Mouse (Mus musculus) E14TG2a.4 (cell line): ENCODE data around the gene Zc3hav1.

Experiments
- H3K27me3 ChIP-seq: 2 replicates; pipeline ENCODE4 v1.6.1; 2014; ENCODE audit warnings: low read length, control low read depth; ENCODE audit not compliant: insufficient read depth
- H3K36me3 ChIP-seq: 2 replicates; pipeline ENCODE4 v1.6.1; 2014; ENCODE audit warnings: low read length, control low read depth; ENCODE audit not compliant: insufficient read depth
- H3K4me1 ChIP-seq: replicated peaks from 2 replicates; pipeline ENCODE4 v1.6.1; 2014; ENCODE audit warnings: low read depth, low read length, control low read depth
- H3K4me3 ChIP-seq: replicated peaks from 2 replicates; pipeline ENCODE4 v1.5.1; 2014; ENCODE audit warnings: mild to moderate bottlenecking, low read length
- H3K9me3 ChIP-seq: 2 replicates; pipeline ENCODE4 v1.6.1; 2014; ENCODE audit warnings: low read length, control low read depth
- CTCF ChIP-seq: conservative IDR thresholded peaks from 2 replicates; pipeline ENCODE4 v1.5.1; 2014; ENCODE audit warnings: low read length
- NANOG ChIP-seq: IDR thresholded peaks from 2 replicates; pipeline ENCODE4 v1.6.1; 2014; ENCODE audit warnings: borderline replicate concordance, low read length, mixed read lengths
- POU5F1 ChIP-seq: IDR thresholded peaks from 2 replicates; pipeline ENCODE4 v1.6.1; 2014; ENCODE audit warnings: low read length, borderline replicate concordance

The Zc3hav1 gene

DNA sequence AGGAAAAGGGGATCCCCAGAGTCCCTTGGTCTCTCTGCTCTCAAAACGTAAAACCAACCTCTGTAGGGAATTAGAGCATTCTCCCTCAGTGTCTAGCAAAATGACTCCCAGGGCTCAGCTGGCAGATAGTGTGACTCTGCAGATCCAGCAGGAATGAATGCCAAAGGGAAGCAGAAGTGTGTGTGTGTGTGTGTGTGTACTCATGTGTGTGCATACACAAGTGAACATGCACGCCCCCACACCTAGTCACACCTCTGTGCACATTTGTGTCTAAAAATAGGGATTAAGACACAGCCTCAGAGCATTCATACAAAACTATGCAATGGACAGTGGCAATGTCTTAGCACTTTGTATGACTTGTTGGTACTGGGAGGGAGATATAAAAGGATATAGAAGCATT lies 98.6 kb downstream of the Zc3hav1 start:
- peaks cover 32% of the 10 kb centered on the region for H3K4me1 ChIP-seq
- H3K36me3 ChIP-seq, result no peaks in the 10 kb centered on the region
- no peak overlapping the region for H3K4me3 ChIP-seq
- peaks cover 58% of the 10 kb centered on the region for H3K27me3 ChIP-seq
- TF ChIP-seq CTCF (no peak), POU5F1 (no peak), NANOG (no peak)
- H3K9me3 ChIP-seq, result no peaks in the 10 kb centered on the region
